Mouse (Mus musculus) heart, embryonic 16.5 days (tissue): Measurements from ENCODE around the gene Hes7. TPM values are rescaled to one million over a fixed set of nuclear protein-coding genes. Genes with fewer than 3 reads are reported as not detected.

Source experiments
- ATAC-seq: fragments of 200-750 bp; cut with Nextera tagmentation; replicated peaks from 2 replicates; pipeline ENCODE4 v1.8.0; 2017; ENCODE audit warnings: moderate number of reproducible peaks; ENCODE audit not compliant: insufficient read depth, low FRiP score; ENCODE audit errors: extremely low read depth
- H3K27ac ChIP-seq: fragments of 300-500 bp; sonication (generic); 2 replicates; pipeline ENCODE4 v1.5.1; 2014; ENCODE audit warnings: mild to moderate bottlenecking, low read length, control low read depth, moderate library complexity
- H3K27me3 ChIP-seq: fragments of 300-500 bp; sonication (generic); 2 replicates; pipeline ENCODE4 v1.6.1; 2014; ENCODE audit warnings: low read length, mixed read lengths; ENCODE audit not compliant: control insufficient read depth, insufficient read depth
- H3K36me3 ChIP-seq: fragments of 300-500 bp; sonication (generic); 2 replicates; pipeline ENCODE4 v1.6.1; 2014; ENCODE audit not compliant: control insufficient read depth, insufficient read depth
- H3K4me1 ChIP-seq: fragments of 300-500 bp; sonication (generic); 2 replicates; pipeline ENCODE4 v1.6.1; 2014; ENCODE audit warnings: low read length, mixed read lengths; ENCODE audit not compliant: control insufficient read depth, insufficient read depth
- H3K4me2 ChIP-seq: fragments of 300-500 bp; sonication (generic); 2 replicates; pipeline ENCODE4 v1.6.1; 2014; ENCODE audit warnings: low read depth, mild to moderate bottlenecking, control low read depth, low read length
- H3K4me3 ChIP-seq: fragments of 300-500 bp; sonication (generic); 2 replicates; pipeline ENCODE4 v1.5.1; 2014; ENCODE audit warnings: mild to moderate bottlenecking, control low read depth, low read length
- H3K9ac ChIP-seq: fragments of 300-500 bp; sonication (generic); 2 replicates; pipeline ENCODE4 v1.6.1; 2014; ENCODE audit warnings: low read length, control low read depth
- H3K9me3 ChIP-seq: fragments of 300-500 bp; sonication (generic); replicated peaks from 2 replicates; pipeline ENCODE4 v1.6.1; 2016; ENCODE audit warnings: low read length; ENCODE audit not compliant: control insufficient read depth
- WGBS: fragments of 180-500 bp; shearing (Covaris S2); extraction: QIAGEN DNeasy Blood & Tissue Kit; methylation state at CpG from one replicate; pipeline ENCODE4 v1.1.7; 2014; 5-methylcytosine and 5-hydroxymethylcytosine counted together
- polyA plus RNA-seq: library from polyadenylated mRNA; unstranded; fragments of >200 nt; fragmentation: Nextera tagmentation; extraction: Ambion mirVana; gene quantifications from 2 replicates; pipeline ENCODE4 v1.2.1, GENCODE M21; 2015

The Hes7 gene
- polyA plus RNA-seq, 1 experiment from 2014 or later: 0.50 TPM

GRCm38 (mm10) chr11:69172606-69173005 is 52.4 kb downstream of the Hes7 start:
- ATAC-seq: no peak
- 83% methylated on average over 2 of the region's 2 CpGs for WGBS
- Histone ChIP-seq H3K4me2 (no peak overlapping the region), H3K9me3 (no peaks in the 10 kb centered on the region), H3K27ac (no peak overlapping the region), H3K27me3 (no peaks in the 10 kb centered on the region), H3K4me1 (no peaks in the 10 kb centered on the region), H3K4me3 (no peak overlapping the region), H3K9ac (no peak overlapping the region), H3K36me3 (no peaks in the 10 kb centered on the region)

Other genes with a start within 250 kb of the Hes7 start
- gene Ndel1, start 248.5 kb upstream of the Hes7 start, polyA plus RNA-seq: 75.4 and 79.4 TPM in 2 replicates
- 0.09 and 0.13 TPM in 2 replicates for gene Rnf222, start 231.9 kb upstream of the Hes7 start, polyA plus RNA-seq
- 505 and 551 TPM in 2 replicates for gene Rpl26, start 218.8 kb upstream of the Hes7 start, polyA plus RNA-seq
- not detected in 2 replicates for gene Odf4, start 193.3 kb upstream of the Hes7 start, polyA plus RNA-seq
- gene Arhgef15, start 162.9 kb upstream of the Hes7 start, polyA plus RNA-seq: 13.1 and 15.4 TPM in 2 replicates
- 1.7 and 2.2 TPM in 2 replicates for gene Slc25a35, start 152.3 kb upstream of the Hes7 start, polyA plus RNA-seq
- gene Rangrf, start 145.2 kb upstream of the Hes7 start, polyA plus RNA-seq: 79.2 and 84.3 TPM in 2 replicates
- gene Pfas, start 111.9 kb upstream of the Hes7 start, polyA plus RNA-seq: 16.7 and 19.2 TPM in 2 replicates
- gene Ctc1, start 104.5 kb upstream of the Hes7 start, polyA plus RNA-seq: 44.4 and 49.5 TPM in 2 replicates
- gene Aurkb, start 74.8 kb upstream of the Hes7 start, polyA plus RNA-seq: 85.7 and 95.3 TPM in 2 replicates
- 11.2 and 12.0 TPM in 2 replicates for gene Borcs6, start 60.7 kb upstream of the Hes7 start, polyA plus RNA-seq
- gene Tmem107, start 49.6 kb upstream of the Hes7 start, polyA plus RNA-seq: 43.3 and 46.5 TPM in 2 replicates
- gene Vamp2, start 31.9 kb upstream of the Hes7 start, polyA plus RNA-seq: 84.1 and 91.1 TPM in 2 replicates
- 19.6 and 21.9 TPM in 2 replicates for gene Per1, start 25.2 kb upstream of the Hes7 start, polyA plus RNA-seq
- gene 9130213A22Rik, start 2.2 kb downstream of the Hes7 start, polyA plus RNA-seq: 0.41 and 0.72 TPM in 2 replicates
- gene Aloxe3, start 5.5 kb downstream of the Hes7 start, polyA plus RNA-seq: 0.08 and 0.26 TPM in 2 replicates
- not detected in 2 replicates for gene Alox12b, start 36.6 kb downstream of the Hes7 start, polyA plus RNA-seq
- gene Alox8, start 77.4 kb downstream of the Hes7 start, polyA plus RNA-seq: 1.7 TPM in 2 replicates
- gene Gucy2e, start 116.6 kb downstream of the Hes7 start, polyA plus RNA-seq: 0.05 and 0.10 TPM in 2 replicates
- 16.1 and 16.2 TPM in 2 replicates for gene Cntrob, start 203.4 kb downstream of the Hes7 start, polyA plus RNA-seq
- gene Trappc1, start 203.6 kb downstream of the Hes7 start, polyA plus RNA-seq: 176 and 179 TPM in 2 replicates
- 0.79 and 1.2 TPM in 2 replicates for gene Kcnab3, start 205.9 kb downstream of the Hes7 start, polyA plus RNA-seq
- gene Rnf227, start 220.1 kb downstream of the Hes7 start, polyA plus RNA-seq: 6.5 TPM in 2 replicates
- 13.3 and 19.8 TPM in 2 replicates for gene Chd3, start 249.0 kb downstream of the Hes7 start, polyA plus RNA-seq